In the genomic region with DNA sequence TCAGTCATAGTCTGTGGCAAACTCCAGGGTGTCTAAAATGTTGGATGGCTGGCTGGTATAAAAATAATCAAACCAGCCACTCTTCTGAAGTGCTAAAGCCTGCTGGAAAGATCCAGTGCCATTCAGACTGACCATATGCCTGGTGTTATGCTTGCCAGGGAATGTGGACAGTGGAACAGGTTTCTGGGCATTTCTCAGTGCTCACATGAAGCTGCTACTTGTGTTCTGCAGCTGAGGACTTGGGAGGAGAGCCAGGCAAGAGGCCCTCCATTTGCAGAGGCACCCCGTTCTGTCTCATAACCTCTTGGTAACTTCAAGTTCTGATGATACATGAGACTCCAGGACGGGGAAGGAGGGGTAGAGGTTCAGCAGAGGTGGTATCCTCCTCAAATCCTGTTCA, we compare ENCODE assay signal across 11 mouse cellular contexts.
DNase-seq lines count a peak whose midpoint lies in the region; ATAC-seq and TF ChIP-seq lines count a peak whose summit lies in the region.
"Had no signal": no experiment of that assay in that cellular context is flagged by ENCODE, and none has a peak within 500 bp of the region (broad histone marks: within the 10 kb centered on the region; RNA-seq: fewer than 3 reads in every experiment).

No protein-coding gene starts in this region.

- TF ChIP-seq CTCF in hindbrain, postnatal 0 days (IDR thresholded peaks at IDR 0.05; ENCODE audit: low read depth) = no peak
- TF ChIP-seq CTCF in cerebellum, adult 2 months (IDR thresholded peaks at IDR 0.05; ENCODE audit: borderline replicate concordance, insufficient read depth, low read depth, low read length) = no peak
- no peak for TF ChIP-seq CTCF in forebrain, postnatal 0 days (IDR thresholded peaks at IDR 0.05; ENCODE audit: low read depth)

- H3K9me3 ChIP-seq in hindbrain, postnatal 0 days (ENCODE audit: low read length) = no peaks in the 10 kb centered on the region
- H3K9me3 ChIP-seq in hindbrain, embryonic 12.5 days (replicated peaks) = no peaks in the 10 kb centered on the region
- H3K9me3 ChIP-seq in forebrain, postnatal 0 days (ENCODE audit: low read length) = no peaks in the 10 kb centered on the region
- H3K9me3 ChIP-seq: liver, embryonic 15.5 days; megakaryocyte, embryonic 14.5 days had no signal

- intact Hi-C loops in left cerebral cortex, postnatal 36 days (cut with DNase I) = no loop called here

- DNase-seq in hindbrain, postnatal 0 days (ENCODE audit: low spot score) = peak; percentile 67
- DNase-seq in cerebellum, adult 2 months = peak; percentile 48 to 73
- DNase-seq in forebrain, postnatal 0 days = peak; percentile 61
- DNase-seq in left cerebral cortex, postnatal 36 days (ENCODE audit: low spot score in 2 of 2) = peak; percentile 16 to 34
- DNase-seq in embryo, embryonic 11 days = no peak
- DNase-seq: kidney, postnatal 10 days had no signal

- H3K27me3 ChIP-seq in hindbrain, postnatal 0 days (ENCODE audit: insufficient read depth, low read length) = no peaks in the 10 kb centered on the region
- H3K27me3 ChIP-seq in hindbrain, embryonic 12.5 days = no peaks in the 10 kb centered on the region
- no peaks in the 10 kb centered on the region for H3K27me3 ChIP-seq in cerebellum, adult 2 months (ENCODE audit: control insufficient read depth, insufficient read depth, low read length)
- H3K27me3 ChIP-seq in forebrain, postnatal 0 days (ENCODE audit: insufficient read depth, low read length) = no peaks in the 10 kb centered on the region
- H3K27me3 ChIP-seq: liver, embryonic 15.5 days; megakaryocyte, embryonic 14.5 days had no signal

- ATAC-seq in hindbrain, postnatal 0 days = 0 out of 2 replicates have a peak, but pooled peaks have one; percentile 56
- ATAC-seq in hindbrain, embryonic 12.5 days (ENCODE audit: low FRiP score) = no peak
- peak; percentile 83 for ATAC-seq in forebrain, postnatal 0 days
- ATAC-seq in megakaryocyte-erythroid progenitor cell, adult 5-6 weeks (replicated peaks; ENCODE audit: low FRiP score, low TSS enrichment, poor library complexity, severe bottlenecking) = no peak
- ATAC-seq: activated CD4-positive, CD25-positive, alpha-beta regulatory T cell, adult 4 months had no signal

- WGBS in hindbrain, postnatal 0 days = 56% methylated on average over 2 of the region's 2 CpGs
- 79% methylated on average over 2 of the region's 2 CpGs for WGBS in hindbrain, embryonic 12.5 days
- WGBS in cerebellum, adult 2 months = 7% methylated on average over 2 of the region's 2 CpGs
- WGBS in forebrain, postnatal 0 days = 57% methylated on average over 2 of the region's 2 CpGs

- H3K36me3 ChIP-seq in hindbrain, postnatal 0 days (ENCODE audit: insufficient read depth, low read length) = no peaks in the 10 kb centered on the region
- no peaks in the 10 kb centered on the region for H3K36me3 ChIP-seq in hindbrain, embryonic 12.5 days
- no peaks in the 10 kb centered on the region for H3K36me3 ChIP-seq in forebrain, postnatal 0 days (ENCODE audit: insufficient read depth)
- H3K36me3 ChIP-seq: liver, embryonic 15.5 days had no signal

- H3K4me1 ChIP-seq in hindbrain, postnatal 0 days (ENCODE audit: insufficient read depth, low read length) = no peaks in the 10 kb centered on the region
- no peaks in the 10 kb centered on the region for H3K4me1 ChIP-seq in hindbrain, embryonic 12.5 days
- H3K4me1 ChIP-seq in cerebellum, adult 2 months (ENCODE audit: control insufficient read depth, insufficient read depth, low read length) = no peaks in the 10 kb centered on the region
- H3K4me1 ChIP-seq in forebrain, postnatal 0 days (ENCODE audit: insufficient read depth) = no peaks in the 10 kb centered on the region
- H3K4me1 ChIP-seq: liver, embryonic 15.5 days; megakaryocyte, embryonic 14.5 days had no signal

- H3K27ac ChIP-seq in hindbrain, postnatal 0 days = no peak overlapping the region
- no peak overlapping the region for H3K27ac ChIP-seq in hindbrain, embryonic 12.5 days
- H3K27ac ChIP-seq in cerebellum, adult 2 months (ENCODE audit: insufficient read depth, low read length) = no peak overlapping the region
- no peak overlapping the region; the same call in 1 of the 2 replicates for H3K27ac ChIP-seq in forebrain, postnatal 0 days (ENCODE audit: low read depth, low read length)
- H3K27ac ChIP-seq: liver, embryonic 15.5 days had no signal

- H3K4me3 ChIP-seq in hindbrain, postnatal 0 days (ENCODE audit: low read length) = no peak overlapping the region
- H3K4me3 ChIP-seq in hindbrain, embryonic 12.5 days = no peak overlapping the region
- H3K4me3 ChIP-seq in cerebellum, adult 2 months (replicated peaks; ENCODE audit: insufficient read depth, low read depth, low read length) = no peak overlapping the region
- H3K4me3 ChIP-seq in forebrain, postnatal 0 days (ENCODE audit: low read depth, low read length) = no peak overlapping the region
- H3K4me3 ChIP-seq: liver, embryonic 15.5 days; megakaryocyte, embryonic 14.5 days had no signal

- H3K4me2 ChIP-seq in hindbrain, postnatal 0 days (ENCODE audit: low read depth, low read length) = no peak overlapping the region
- H3K4me2 ChIP-seq in hindbrain, embryonic 12.5 days (replicated peaks) = no peak overlapping the region
- H3K4me2 ChIP-seq in forebrain, postnatal 0 days (ENCODE audit: low read depth) = no peak overlapping the region
- H3K4me2 ChIP-seq: liver, embryonic 15.5 days had no signal

- TF ChIP-seq POLR2A in cerebellum, adult 2 months (IDR thresholded peaks at IDR 0.05; ENCODE audit: borderline replicate concordance, insufficient read depth, low read length) = no peak

- no peak overlapping the region for H3K9ac ChIP-seq in hindbrain, postnatal 0 days (replicated peaks; ENCODE audit: low read length)
- no peak overlapping the region for H3K9ac ChIP-seq in hindbrain, embryonic 12.5 days
- H3K9ac ChIP-seq in forebrain, postnatal 0 days = no peak overlapping the region
- H3K9ac ChIP-seq: liver, embryonic 15.5 days had no signal

Comparison
In these comparisons a context has a peak if more than half of its experiments do, and no peak if none do; other contexts are left out.
1. ATAC-seq: peak in hindbrain, postnatal 0 days (single experiment) and forebrain, postnatal 0 days (single experiment); none in hindbrain, embryonic 12.5 days (single experiment) and megakaryocyte-erythroid progenitor cell, adult 5-6 weeks (single experiment).